Mouse (Mus musculus): ENCODE measurements around the gene Cass4. TPM values are rescaled to one million over a fixed set of nuclear protein-coding genes. Genes with fewer than 3 reads are reported as not detected.

Cass4 gene
- polyA plus RNA-seq, 1 experiment from 2014 or later = 0.35 TPM

Other genes with a start within 250 kb of the Cass4 start
- gene Mc3r, start 145.3 kb upstream of the Cass4 start, polyA plus RNA-seq (2014; fragmentation: Nextera tagmentation; extraction: Ambion mirVana) = not detected in 2 replicates
- gene Fam210b, start 48.2 kb upstream of the Cass4 start, polyA plus RNA-seq (2014; fragmentation: Nextera tagmentation; extraction: Ambion mirVana) = 14.9 and 15.9 TPM in 2 replicates
- 219 and 224 TPM in 2 replicates for gene Aurka, start 23.3 kb upstream of the Cass4 start, polyA plus RNA-seq (2014; fragmentation: Nextera tagmentation; extraction: Ambion mirVana)
- gene Cstf1, start 23.1 kb upstream of the Cass4 start, polyA plus RNA-seq (2014; fragmentation: Nextera tagmentation; extraction: Ambion mirVana) = 52.1 and 60.3 TPM in 2 replicates
- 74.6 and 78.9 TPM in 2 replicates for gene Rtf2, start 46.8 kb downstream of the Cass4 start, polyA plus RNA-seq (2014; fragmentation: Nextera tagmentation; extraction: Ambion mirVana)
- 0.56 and 1.1 TPM in 2 replicates for gene Gcnt7, start 64.8 kb downstream of the Cass4 start, polyA plus RNA-seq (2014; fragmentation: Nextera tagmentation; extraction: Ambion mirVana)
- not detected in 2 replicates for gene Fam209, start 78.7 kb downstream of the Cass4 start, polyA plus RNA-seq (2014; fragmentation: Nextera tagmentation; extraction: Ambion mirVana)
- 5.9 and 7.6 TPM in 2 replicates for gene Tfap2c, start 155.8 kb downstream of the Cass4 start, polyA plus RNA-seq (2014; fragmentation: Nextera tagmentation; extraction: Ambion mirVana)

All from limb, embryonic 11.5 days (tissue).